Mouse (Mus musculus) layer of hippocampus, adult 11-12 months (tissue): ENCODE data around the gene Sstr1.
A peak's percentile ranks its signal among the peaks of the same experiment; 100 is the strongest.

Experiments used
- DNase-seq: peaks from one replicate; pipeline ENCODE4 v3.0.0; 2022; ENCODE audit warnings: low spot score

The Sstr1 gene

DNA sequence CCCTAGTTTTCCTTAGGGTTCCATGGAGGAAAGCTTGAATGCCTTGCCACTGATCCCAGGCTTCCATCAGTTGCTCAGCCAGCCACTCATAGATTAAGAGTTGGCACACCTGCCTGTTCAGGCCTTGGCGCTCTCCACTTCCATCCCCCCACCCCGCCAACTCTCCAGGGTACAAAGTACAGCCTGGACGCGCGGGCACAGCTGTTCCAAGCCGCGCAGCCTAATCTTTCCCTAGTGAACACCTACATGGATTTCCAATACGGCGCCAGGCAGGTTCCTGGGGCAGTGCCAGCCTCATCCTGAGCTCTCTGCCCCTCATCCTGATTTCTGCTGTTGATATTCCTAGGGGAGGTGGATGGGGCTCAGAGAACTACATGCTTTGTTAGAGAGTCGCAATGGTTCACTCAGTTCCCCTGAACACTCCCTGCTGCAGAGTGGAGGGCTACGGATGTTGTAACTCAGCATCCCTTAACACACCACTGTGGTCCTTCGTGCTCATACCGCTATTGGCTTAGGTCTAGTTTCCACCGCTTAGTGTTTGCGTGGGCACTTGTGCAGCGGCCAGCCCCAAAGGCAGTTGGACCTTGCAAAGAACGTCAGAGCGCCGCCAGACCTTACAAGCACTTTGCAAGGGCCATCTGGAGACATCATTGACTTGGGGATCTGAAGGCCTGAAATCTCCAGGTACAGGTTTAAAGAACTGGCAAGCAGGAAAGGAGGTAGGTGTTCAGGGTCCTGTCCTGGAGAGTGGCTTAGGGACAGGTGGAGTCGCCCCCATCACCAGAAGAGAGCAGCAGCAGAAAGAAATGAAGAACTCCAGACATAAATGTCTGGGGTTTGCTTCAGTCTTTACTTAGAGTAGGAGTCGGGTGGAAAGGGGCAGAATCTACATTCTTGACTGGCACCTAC, at the start of gene Sstr1:
Gene Sstr1, plus strand, starts transcription at position 610 of the 909 bp plus-strand sequence.
- no peak for DNase-seq

DNA sequence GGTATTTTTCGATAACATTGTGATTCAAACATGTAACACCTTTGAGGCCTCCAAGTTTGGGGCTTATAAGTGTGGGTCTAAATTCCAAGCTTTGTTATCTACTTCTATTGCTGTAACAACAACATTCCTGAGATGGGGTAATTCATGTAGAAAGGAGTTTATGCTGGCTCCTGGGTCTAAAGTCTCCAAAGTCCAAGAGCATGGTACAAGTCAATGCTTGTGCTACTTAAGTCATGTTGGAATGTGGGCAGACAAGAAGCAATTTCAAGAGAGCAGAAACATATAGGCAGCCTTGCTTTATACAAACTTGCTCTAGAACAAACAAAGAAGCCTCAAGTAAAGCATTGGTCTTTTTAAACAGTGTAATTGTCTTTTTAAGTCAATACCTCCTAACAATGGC, 12.8 kb upstream of the Sstr1 start:
- DNase-seq: no peak

DNA sequence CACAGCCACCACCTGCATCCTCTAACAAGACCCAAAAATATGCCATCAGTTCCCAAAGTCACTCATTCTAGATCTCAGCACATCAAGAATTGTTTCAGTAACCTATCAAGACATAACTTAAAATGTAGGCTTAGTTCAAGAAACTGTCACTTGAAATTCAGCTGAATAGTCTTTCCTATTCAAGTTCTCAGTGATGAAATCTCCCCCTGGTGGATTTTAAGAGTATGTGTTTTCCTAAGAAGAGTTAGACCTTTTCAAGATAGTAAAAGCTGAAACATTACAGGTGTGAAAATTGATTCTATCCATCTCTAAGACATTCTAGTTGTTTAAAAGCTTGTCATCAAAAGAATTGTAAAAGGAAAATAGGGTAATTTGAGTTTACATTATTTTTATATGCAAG, 10.4 kb upstream of the Sstr1 start:
- DNase-seq: no peak

DNA sequence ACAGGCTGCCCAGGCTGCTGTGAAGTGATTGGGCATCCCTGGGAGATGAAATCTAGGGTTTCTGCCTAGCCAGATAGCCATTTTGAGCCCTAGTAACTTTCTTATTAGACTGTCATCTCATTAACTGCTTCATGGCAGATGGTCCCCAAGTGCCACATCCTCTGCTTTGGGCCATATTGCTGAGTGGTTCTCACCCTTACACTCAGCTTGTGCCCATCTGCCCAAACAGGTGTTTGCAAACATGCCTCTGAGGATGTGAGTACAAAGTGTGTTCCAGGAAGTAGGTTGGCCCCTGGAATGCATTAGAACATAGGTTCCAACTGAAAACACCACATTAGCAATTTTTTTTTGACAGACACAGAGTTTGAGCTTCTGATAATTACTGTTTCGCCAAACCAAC, 3.6 kb upstream of the Sstr1 start:
- DNase-seq: no peak

DNA sequence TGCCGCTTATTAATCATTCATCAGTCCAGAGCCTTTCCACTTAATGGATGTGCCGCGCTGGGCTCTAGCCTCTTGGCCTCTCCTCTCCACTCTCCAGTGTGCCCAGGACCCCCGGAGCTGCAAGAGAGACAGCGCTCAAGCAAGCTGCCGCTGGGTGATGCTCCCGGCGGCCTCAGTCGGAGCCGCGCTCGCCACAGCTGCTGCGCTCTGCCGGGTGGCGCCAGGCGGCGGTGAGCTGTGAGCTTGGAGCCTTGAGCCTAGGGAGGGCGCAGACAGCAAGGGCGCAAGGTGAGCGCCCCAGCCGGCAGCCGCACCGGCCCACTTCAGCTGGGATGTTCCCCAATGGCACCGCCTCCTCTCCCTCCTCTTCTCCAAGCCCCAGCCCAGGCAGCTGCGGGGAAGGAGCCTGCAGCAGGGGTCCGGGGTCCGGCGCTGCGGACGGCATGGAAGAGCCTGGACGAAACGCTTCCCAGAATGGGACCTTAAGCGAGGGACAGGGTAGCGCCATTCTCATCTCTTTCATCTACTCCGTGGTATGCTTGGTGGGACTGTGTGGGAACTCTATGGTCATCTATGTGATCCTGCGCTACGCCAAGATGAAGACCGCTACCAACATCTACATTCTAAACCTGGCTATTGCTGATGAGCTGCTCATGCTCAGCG, 820 bp downstream of the Sstr1 start:
- peak; percentile 48 for DNase-seq

DNA sequence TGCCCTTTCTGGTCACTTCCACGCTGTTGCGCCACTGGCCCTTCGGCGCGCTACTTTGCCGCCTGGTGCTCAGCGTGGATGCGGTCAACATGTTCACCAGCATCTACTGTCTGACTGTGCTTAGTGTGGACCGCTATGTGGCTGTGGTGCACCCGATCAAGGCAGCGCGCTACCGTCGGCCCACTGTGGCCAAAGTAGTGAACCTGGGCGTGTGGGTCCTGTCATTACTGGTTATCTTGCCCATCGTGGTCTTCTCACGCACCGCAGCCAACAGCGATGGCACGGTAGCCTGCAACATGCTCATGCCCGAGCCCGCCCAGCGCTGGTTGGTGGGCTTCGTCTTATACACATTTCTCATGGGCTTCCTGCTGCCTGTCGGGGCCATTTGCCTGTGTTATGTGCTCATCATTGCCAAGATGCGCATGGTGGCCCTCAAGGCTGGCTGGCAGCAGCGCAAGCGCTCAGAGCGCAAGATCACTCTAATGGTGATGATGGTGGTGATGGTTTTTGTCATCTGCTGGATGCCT, 1.4 kb downstream of the Sstr1 start:
- no peak for DNase-seq

DNA sequence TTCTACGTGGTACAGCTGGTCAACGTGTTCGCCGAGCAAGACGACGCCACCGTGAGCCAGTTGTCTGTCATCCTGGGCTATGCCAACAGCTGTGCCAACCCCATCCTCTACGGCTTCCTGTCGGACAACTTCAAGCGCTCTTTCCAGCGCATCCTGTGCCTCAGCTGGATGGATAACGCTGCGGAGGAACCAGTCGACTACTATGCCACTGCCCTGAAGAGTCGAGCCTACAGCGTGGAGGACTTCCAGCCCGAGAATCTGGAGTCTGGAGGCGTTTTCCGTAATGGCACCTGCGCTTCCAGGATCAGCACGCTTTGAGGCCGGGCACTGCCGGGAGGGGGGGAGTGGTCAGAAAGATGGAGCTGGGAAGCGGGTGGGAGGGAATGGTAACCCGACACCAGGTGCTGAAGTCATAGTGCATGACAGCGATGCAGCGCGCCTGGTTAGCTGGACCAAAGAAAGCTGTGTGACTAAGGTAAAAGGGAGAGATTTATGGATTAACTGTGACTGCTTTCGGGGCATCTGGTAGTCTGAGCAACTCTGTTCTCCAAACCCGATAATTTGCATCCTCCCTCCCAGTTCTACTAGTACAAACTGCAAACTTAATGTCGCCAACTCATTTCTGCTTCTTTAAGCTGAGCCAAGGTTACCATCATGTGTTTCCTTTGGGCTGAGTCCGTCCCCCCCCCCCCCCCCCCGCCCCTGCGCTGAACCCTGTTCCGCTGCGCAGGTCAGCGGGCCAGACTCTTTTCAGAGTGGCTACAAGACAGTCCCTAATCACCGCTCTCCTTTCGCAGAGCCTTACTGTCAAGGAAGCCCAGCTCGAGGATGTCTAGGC, 2.1 kb downstream of the Sstr1 start:
- peak; percentile 33 for DNase-seq

DNA sequence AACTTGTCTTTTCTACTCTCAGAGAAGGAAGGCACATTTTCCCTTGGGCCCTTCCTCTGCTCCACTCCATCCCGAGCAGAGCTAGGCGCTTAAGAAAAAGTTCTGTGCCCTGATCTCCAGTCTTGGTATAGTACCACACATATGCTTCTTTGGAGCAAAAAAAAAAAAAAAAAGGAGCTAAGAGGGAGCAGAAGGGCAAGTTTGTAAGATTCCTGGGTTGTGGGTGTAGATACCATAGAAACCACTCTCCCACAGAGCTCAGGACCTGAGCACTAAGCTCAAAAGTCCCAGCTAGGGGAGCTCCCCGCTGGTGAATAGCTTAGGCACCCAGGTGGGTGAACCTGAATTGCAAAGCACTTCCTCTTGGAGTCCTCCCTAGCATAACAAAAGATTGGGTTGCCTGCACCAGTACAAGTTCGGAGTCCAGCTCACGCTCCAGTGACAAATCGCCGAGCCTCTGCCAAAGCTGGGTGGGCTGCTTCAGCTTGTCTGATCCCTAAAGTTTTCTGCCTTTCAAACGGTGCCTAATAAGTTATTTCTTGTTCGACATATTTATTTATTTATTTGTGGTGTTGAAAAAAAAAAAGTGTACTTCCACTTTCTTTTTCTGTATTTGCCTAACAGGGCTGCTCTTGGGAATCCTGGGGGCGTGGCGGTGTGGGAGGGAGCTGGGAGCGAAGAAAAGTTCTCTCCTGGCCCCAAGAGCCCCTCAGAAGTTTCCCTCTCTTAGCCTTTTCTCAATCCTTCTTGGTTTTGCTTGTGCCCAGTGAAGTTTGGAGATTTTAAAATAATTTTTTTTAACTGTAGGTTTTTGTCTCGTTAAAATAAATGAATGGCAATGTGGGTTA, 2.9 kb downstream of the Sstr1 start:
- DNase-seq: no peak

DNA sequence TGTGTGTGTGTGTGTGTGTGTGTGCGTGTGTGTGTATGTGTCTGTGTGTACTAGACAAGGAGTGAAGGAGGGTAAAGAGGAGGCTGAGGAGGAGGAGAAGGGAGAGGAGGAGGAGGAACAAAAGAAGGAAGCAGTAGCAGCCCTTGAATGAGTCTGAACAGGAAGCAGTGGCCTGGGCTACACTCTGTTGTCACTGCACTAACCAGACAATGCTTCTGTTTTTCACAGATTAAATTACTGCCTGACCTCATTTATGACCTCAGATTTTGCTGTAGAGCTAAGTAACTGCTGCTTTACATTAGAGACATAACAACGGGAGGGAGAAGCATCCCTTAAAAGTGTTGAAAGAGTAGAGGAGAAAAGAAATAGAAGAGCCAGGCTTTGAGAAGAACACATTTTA, 4.6 kb downstream of the Sstr1 start:
- no peak for DNase-seq

DNA sequence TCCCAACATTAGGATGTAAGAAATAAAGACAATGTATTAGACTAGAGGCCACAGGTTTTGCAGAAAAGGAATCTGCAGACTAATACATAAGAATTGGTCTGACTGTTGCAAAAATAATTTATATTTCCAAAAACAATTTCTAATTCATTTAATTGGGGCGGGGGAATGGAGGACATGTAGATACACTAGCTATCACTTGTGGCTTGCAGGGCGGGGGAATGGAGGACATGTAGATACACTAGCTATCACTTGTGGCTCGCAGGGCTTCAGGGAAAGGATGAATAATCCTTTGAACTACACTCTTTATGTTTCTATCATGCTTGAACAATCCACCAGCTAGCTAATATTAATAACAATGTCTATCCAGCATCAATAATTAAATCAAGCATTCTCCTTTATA, 7.5 kb downstream of the Sstr1 start:
- DNase-seq: no peak

DNA sequence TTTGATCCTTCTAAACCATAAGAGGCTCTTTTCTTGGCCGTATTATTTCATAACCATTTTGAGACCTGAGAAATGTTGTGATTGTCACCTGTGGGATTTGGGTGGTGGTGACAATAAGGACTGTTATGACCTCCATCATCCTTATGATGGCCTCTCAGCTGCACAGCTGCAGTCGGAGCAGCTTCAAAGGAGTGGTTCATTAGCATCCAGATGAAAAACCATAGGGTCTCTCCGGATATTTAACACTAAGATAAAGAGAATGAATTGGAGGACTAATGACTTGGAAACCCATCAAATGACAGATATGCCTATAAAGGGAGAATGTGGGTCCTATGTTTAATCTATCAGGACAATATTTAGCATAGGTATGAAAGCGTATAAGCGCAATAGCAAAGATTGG, 14.1 kb downstream of the Sstr1 start:
- no peak for DNase-seq

DNA sequence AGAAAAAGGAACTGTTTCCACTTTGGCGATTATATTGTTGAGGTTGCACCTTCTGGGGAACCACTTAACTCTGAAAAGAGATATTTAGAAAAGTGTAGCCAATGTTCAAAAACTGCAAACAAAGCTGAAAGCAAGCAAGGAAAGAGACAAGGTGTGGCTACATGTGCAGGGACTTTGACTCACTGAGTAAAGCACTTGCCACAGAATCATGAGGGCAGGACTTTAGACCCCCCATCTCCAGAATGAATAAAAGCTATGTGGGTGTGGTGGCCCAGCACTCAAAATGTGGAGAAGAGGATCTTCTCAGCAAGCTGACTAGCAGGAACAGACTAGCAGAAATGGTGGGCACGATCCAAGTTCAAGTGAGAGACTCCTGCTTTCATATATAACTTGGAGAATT, 20.9 kb downstream of the Sstr1 start:
- no peak for DNase-seq

DNA sequence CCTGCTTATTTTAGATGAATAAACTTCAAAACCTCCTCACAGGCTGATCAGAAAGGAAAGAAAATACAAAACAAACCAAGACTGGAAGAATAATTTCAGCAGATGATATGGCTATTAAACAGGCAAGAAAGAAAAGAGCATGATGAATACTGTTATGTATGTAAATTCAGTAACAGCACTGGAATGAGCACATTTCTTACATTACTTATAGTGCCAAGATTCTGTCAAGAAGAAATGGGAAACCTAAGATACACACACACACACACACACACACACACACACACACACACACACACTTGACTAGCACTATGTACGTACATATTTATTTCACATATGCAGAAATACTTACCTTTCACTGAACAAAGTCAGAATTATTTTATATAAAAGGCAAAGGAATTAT, 40.3 kb downstream of the Sstr1 start:
- no peak for DNase-seq
